13 mouse cellular contexts compared by ENCODE assay signal in the genomic region with DNA sequence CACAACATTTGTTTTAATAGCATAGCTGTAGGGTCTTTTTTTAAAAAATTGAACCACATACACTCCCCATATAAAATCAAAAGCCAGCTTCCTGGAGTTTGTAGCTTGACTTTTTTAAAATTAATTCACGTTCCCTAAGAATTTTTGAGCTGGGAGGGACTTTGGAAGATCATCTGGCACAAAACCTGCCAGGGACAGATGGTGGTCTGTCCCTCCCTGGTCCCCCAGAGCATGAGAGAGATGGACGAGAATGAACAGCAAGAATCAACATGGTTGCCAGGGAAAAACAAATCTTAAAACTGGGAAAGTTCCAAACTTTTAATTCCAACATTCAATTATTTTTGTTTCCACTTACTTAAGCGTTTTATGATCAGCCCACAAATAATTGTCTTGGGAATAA.
"Had no signal": no experiment of that assay in that cellular context is flagged by ENCODE, and none has a peak within 500 bp of the region (broad histone marks: within the 10 kb centered on the region; RNA-seq: fewer than 3 reads in every experiment).

No protein-coding gene starts in this region.

- DNase-seq: gastrocnemius, adult 2 months; gastrocnemius, postnatal 10 days; gastrocnemius, postnatal 25 days; heart, adult 18-20 months; heart, postnatal 10 days; heart, postnatal 4 days; kidney, adult 18-20 months; kidney, adult 8-10 months; kidney, postnatal 10 days; kidney, postnatal 25 days; kidney, postnatal 4 days; liver; liver, embryonic 13.5 days had no signal
